Mouse (Mus musculus) heart, embryonic 13.5 days (tissue): ENCODE measurements at regions not wholly inside any gene's neighbourhood (a gene's known extent, or its start where the extent isn't known, plus 50 kb on each side); places are given as distances from the start of the nearest gene placed in this dataset.

ENCODE experiments used
- ATAC-seq: fragments of 200-750 bp; cut with Nextera tagmentation; 2 replicates; pipeline ENCODE4 v1.8.0; 2017; ENCODE audit warnings: moderate TSS enrichment; ENCODE audit not compliant: insufficient number of reproducible peaks, low FRiP score, low TSS enrichment; ENCODE audit errors: extremely low read depth
- H3K27ac ChIP-seq: fragments of 300-500 bp; sonication (generic); replicated peaks from 2 replicates; pipeline ENCODE4 v1.5.1; 2015; ENCODE audit warnings: moderate library complexity, mild to moderate bottlenecking, inconsistent platforms
- H3K27me3 ChIP-seq: fragments of 300-500 bp; sonication (generic); replicated peaks from 2 replicates; pipeline ENCODE4 v1.6.1; 2015; ENCODE audit warnings: mild to moderate bottlenecking, inconsistent platforms
- H3K36me3 ChIP-seq: fragments of 300-500 bp; sonication (generic); 2 replicates; pipeline ENCODE4 v1.6.1; 2015; ENCODE audit warnings: mild to moderate bottlenecking, inconsistent platforms
- H3K4me1 ChIP-seq: fragments of 300-500 bp; sonication (generic); 2 replicates; pipeline ENCODE4 v1.6.1; 2015; ENCODE audit warnings: inconsistent platforms
- H3K4me2 ChIP-seq: fragments of 300-500 bp; sonication (generic); 2 replicates; pipeline ENCODE4 v1.6.1; 2015; ENCODE audit warnings: inconsistent platforms, mild to moderate bottlenecking, moderate library complexity
- H3K4me3 ChIP-seq: fragments of 300-500 bp; sonication (generic); 2 replicates; pipeline ENCODE4 v1.5.1; 2015; ENCODE audit warnings: moderate library complexity, mild to moderate bottlenecking, inconsistent platforms
- H3K9ac ChIP-seq: fragments of 300-500 bp; sonication (generic); 2 replicates; pipeline ENCODE4 v1.6.1; 2015; ENCODE audit warnings: inconsistent platforms, mild to moderate bottlenecking, moderate library complexity
- H3K9me3 ChIP-seq: fragments of 300-500 bp; sonication (generic); 2 replicates; pipeline ENCODE4 v1.6.1; 2016; ENCODE audit warnings: inconsistent platforms
- WGBS: fragments of 180-500 bp; shearing (Covaris S2); methylation state at CpG from one replicate; pipeline ENCODE4 v1.1.7; 2015; ENCODE audit warnings: mixed read lengths; 5-methylcytosine and 5-hydroxymethylcytosine counted together

GRCm38 (mm10) chr1:187454431-187454830, 154.2 kb upstream of the Esrrg start:
- Histone ChIP-seq H3K27me3 (no peaks in the 10 kb centered on the region), H3K9ac (no peak overlapping the region), H3K4me2 (no peak overlapping the region), H3K36me3 (no peaks in the 10 kb centered on the region), H3K27ac (no peak overlapping the region), H3K9me3 (no peaks in the 10 kb centered on the region), H3K4me3 (no peak overlapping the region), H3K4me1 (no peaks in the 10 kb centered on the region)
- WGBS: 55% methylated on average over 5 of the region's 5 CpGs
- ATAC-seq: no peak

GRCm38 (mm10) chr1:187484821-187485220, 123.8 kb upstream of the Esrrg start:
- H3K4me2 ChIP-seq: no peak overlapping the region
- no peak overlapping the region for H3K4me3 ChIP-seq
- ATAC-seq: no peak
- H3K27ac ChIP-seq: no peak overlapping the region
- no peaks in the 10 kb centered on the region for H3K27me3 ChIP-seq
- H3K36me3 ChIP-seq: no peaks in the 10 kb centered on the region
- H3K9me3 ChIP-seq: no peaks in the 10 kb centered on the region
- 69% methylated on average over 2 of the region's 2 CpGs for WGBS
- peaks cover 5% of the 10 kb centered on the region; the same call in 1 of the 2 replicates for H3K4me1 ChIP-seq
- no peak overlapping the region for H3K9ac ChIP-seq

- H3K4me3 ChIP-seq: no peak overlapping the region
- no peak overlapping the region for H3K9ac ChIP-seq
- no peak overlapping the region for H3K4me2 ChIP-seq
- H3K9me3 ChIP-seq: no peaks in the 10 kb centered on the region
- 69% methylated on average over 13 of the region's 13 CpGs for WGBS
- H3K27me3 ChIP-seq: no peaks in the 10 kb centered on the region
- peaks cover 5% of the 10 kb centered on the region; the same call in 1 of the 2 replicates for H3K4me1 ChIP-seq
- H3K27ac ChIP-seq: no peak overlapping the region
- H3K36me3 ChIP-seq: no peaks in the 10 kb centered on the region
- no peak for ATAC-seq
These were observed 120.5 kb upstream of the Esrrg start for GRCm38 (mm10) chr1:187487948-187488690.

- H3K27me3 ChIP-seq: no peaks in the 10 kb centered on the region
- no peak overlapping the region for H3K9ac ChIP-seq
- H3K4me2 ChIP-seq: no peak overlapping the region
- no peaks in the 10 kb centered on the region for H3K9me3 ChIP-seq
- no peaks in the 10 kb centered on the region for H3K36me3 ChIP-seq
- H3K4me3 ChIP-seq: no peak overlapping the region
- no peak for ATAC-seq
- peaks cover 5% of the 10 kb centered on the region; the same call in 1 of the 2 replicates for H3K4me1 ChIP-seq
- no peak overlapping the region for H3K27ac ChIP-seq
- 54% methylated on average over 3 of the region's 3 CpGs for WGBS
These were observed 119.1 kb upstream of the Esrrg start for GRCm38 (mm10) chr1:187489452-187489851.

GRCm38 (mm10) chr1:187505368-187505767, 103.2 kb upstream of the Esrrg start:
- no peak overlapping the region for H3K4me3 ChIP-seq
- H3K4me2 ChIP-seq: no peak overlapping the region
- no peak overlapping the region for H3K9ac ChIP-seq
- 68% methylated on average over 9 of the region's 9 CpGs for WGBS
- H3K9me3 ChIP-seq: no peaks in the 10 kb centered on the region
- ATAC-seq: no peak
- H3K4me1 ChIP-seq: peaks cover 7% of the 10 kb centered on the region; the same call in 1 of the 2 replicates
- no peaks in the 10 kb centered on the region for H3K27me3 ChIP-seq
- H3K27ac ChIP-seq: no peak overlapping the region
- no peaks in the 10 kb centered on the region for H3K36me3 ChIP-seq

- WGBS: 75% methylated on average over 6 of the region's 6 CpGs
- Histone ChIP-seq H3K9me3 (no peaks in the 10 kb centered on the region), H3K4me1 (0 out of 2 replicates have a peak, but pooled peaks cover under 1% of the 10 kb centered on the region), H3K4me3 (no peak overlapping the region), H3K27ac (no peak overlapping the region), H3K36me3 (no peaks in the 10 kb centered on the region), H3K4me2 (no peak overlapping the region), H3K9ac (no peak overlapping the region), H3K27me3 (no peaks in the 10 kb centered on the region)
- ATAC-seq: no peak
These were observed 101.4 kb upstream of the Esrrg start for GRCm38 (mm10) chr1:187507217-187507616.

- whole genome bisulfite sequencing: 84% methylated on average over 9 of the region's 9 CpGs
These were observed 77.2 kb upstream of the Esrrg start for GRCm38 (mm10) chr1:187531349-187531922.

GRCm38 (mm10) chr1:187536263-187536662, 72.3 kb upstream of the Esrrg start:
- no peaks in the 10 kb centered on the region for H3K9me3 ChIP-seq
- no peaks in the 10 kb centered on the region for H3K36me3 ChIP-seq
- no peak for ATAC-seq
- WGBS: 69% methylated on average over 5 of the region's 5 CpGs
- no peak overlapping the region for H3K4me2 ChIP-seq
- no peak overlapping the region for H3K4me3 ChIP-seq
- H3K9ac ChIP-seq: no peak overlapping the region
- no peaks in the 10 kb centered on the region for H3K27me3 ChIP-seq
- no peak overlapping the region for H3K27ac ChIP-seq
- H3K4me1 ChIP-seq: no peaks in the 10 kb centered on the region

More at GRCm38 (mm10) chr1:187531349-187531922, 77.2 kb upstream of the Esrrg start:
- Histone ChIP-seq H3K9me3 (no peaks in the 10 kb centered on the region), H3K27ac (no peak overlapping the region), H3K4me3 (no peak overlapping the region), H3K4me1 (no peaks in the 10 kb centered on the region), H3K9ac (no peak overlapping the region), H3K36me3 (no peaks in the 10 kb centered on the region), H3K27me3 (no peaks in the 10 kb centered on the region), H3K4me2 (no peak overlapping the region)
- ATAC-seq: no peak

GRCm38 (mm10) chr1:187556718-187557117, 51.9 kb upstream of the Esrrg start:
- H3K9me3 ChIP-seq: 0 out of 2 replicates have a peak, but pooled peaks cover 1% of the 10 kb centered on the region
- peaks cover 5% of the 10 kb centered on the region; the same call in 1 of the 2 replicates for H3K4me1 ChIP-seq
- ATAC-seq: no peak
- H3K9ac ChIP-seq: no peak overlapping the region
- H3K4me2 ChIP-seq: no peak overlapping the region
- no peaks in the 10 kb centered on the region for H3K27me3 ChIP-seq
- WGBS: 92% methylated on average over 3 of the region's 3 CpGs
- no peak overlapping the region for H3K4me3 ChIP-seq
- no peaks in the 10 kb centered on the region for H3K36me3 ChIP-seq
- no peak overlapping the region for H3K27ac ChIP-seq
